Mouse (Mus musculus) layer of hippocampus, postnatal 14 days (tissue): ENCODE measurements around the gene Ttll3. TPM values are rescaled to one million over a fixed set of nuclear protein-coding genes. Genes with fewer than 3 reads are reported as not detected.

ENCODE experiments used
- DNase-seq, 2 experiments: peaks; one replicate each; pipeline ENCODE4 v3.0.0; 2021 to 2022; ENCODE audit warnings: low spot score in 2 of 2, mixed read lengths in 1 of 2
- long read RNA-seq, 2 experiments: library from polyadenylated mRNA; stranded (forward); transcript quantifications; one replicate each; pipeline ENCODE4 v2.0.0; 2021
- total RNA-seq, 2 experiments: library from RNA; stranded (reverse); gene quantifications; 2 replicates each; pipeline ENCODE4 v1.2.3; 2021

The Ttll3 gene
- total RNA-seq: 10 to 100 TPM; 11.7 to 13.7 TPM
- long read RNA-seq, experiment 1, partial matches to known transcripts: 0 of 3 reads
- long read RNA-seq, experiment 1, other reads (novel, unspliced or antisense): 3 of 3 reads
- long read RNA-seq, experiment 2, partial matches to known transcripts: 2 of 2 reads
- long read RNA-seq, experiment 2, other reads (novel, unspliced or antisense): 0 of 2 reads

DNA sequence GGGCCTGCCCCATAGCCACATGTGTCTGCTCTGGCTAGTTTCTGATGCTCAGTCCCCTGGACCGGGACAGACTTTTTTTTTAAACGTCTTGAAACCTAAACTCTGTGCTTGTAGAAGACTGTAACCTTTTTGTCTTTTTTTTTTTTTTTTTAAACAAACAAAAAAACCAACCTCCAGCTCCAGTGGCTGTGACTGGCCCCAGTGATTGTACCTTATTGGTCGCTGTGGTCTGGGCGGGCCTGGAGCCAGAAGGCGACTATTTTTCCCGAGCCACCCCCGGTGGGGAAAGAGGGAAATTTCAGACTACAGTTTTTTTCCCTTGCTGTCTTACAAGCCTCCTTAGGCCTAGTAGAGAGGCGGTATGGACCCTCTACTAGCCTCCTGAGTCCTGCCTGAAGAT is at the start of gene Ttll3:
Gene Ttll3 (plus strand): TSS at position 301 of the 400 bp plus-strand sequence.
- no peak for DNase-seq

DNA sequence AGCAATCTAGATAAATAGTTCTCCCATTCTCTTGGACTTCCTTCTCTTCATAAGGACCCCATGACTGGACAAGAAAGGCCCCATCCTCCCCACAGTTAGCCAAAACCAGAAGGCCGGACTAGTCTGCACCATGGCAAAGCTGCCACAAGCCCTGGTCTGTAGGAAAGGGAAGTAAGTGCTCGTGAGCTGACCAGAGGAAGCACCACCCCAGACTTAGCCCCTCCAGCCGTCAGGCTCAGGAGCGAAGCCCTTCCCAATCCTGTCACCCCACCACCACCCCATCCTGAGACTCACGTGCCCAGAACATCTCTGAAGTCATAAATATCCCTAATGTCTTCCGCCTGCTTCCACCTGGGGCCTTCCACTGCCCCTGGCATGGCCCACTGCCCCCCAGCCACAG is 47.5 kb upstream of the Ttll3 start:
- DNase-seq: no peak

DNA sequence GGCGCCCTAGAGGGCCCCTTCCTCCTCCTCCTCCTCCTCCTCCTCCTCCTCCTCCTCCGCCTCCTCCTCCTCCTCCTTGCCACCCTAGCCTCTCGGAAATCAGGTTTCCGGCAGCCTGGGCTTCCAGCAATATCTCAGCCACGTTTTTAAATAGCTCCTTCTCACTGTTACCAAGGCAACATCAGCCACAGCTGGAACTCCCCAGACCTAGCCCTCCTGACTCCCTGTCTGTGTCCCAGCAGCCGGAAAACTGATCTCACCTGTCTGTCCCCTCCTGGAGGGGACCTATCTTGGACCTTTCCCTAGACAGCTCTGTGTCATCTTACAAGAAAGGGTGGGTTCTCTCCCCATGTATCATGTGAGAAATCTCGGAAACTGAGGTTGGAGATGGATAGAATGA is 46.8 kb upstream of the Ttll3 start:
- no peak for DNase-seq

DNA sequence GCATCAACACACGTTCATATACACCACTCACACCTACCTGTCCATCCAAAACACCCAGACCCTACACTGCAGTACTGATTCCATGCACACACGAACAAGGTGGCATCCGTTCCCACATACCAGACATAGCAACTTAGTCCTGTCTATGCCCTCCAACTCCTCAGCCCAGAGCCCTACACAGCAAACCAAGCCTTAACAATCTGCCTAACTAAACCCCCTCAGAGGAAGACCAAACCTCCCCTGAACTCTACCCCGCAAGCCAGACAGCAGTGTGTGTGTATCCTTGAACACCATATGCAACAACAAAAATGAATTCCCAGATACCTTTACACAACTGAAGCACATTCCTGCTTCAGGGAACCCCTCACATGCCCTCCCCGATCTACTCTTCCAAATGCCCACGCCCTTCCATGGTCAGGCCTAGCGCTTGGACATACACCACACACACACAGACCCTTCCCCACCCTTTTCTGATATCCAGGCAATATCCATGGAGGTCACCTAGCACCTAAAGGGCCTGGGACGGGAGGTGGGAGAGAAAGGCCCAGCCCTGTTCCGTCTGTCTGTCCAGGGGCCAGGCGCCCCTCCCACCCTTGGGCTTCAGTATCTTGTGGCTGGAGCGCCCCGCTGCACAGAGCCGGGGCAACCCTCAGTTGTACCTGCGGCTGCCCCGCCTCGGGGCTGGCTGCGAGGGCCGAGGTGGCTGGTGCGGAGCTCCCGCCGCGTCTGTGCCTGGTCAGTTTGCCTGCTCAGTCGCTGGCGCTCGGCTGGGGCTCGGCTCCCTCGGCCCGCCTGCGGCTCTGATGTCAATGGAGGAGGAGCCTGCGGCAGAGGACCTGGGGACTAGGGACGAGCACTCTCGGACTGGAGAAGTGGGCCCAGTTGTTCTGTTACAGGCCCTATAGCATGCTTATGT is 45.6 kb upstream of the Ttll3 start, which contains the start of gene Camk1:
Gene Camk1 (minus strand): TSS at position 808 of the 916 bp plus-strand sequence.
- DNase-seq: peak; percentile 69 to 71

DNA sequence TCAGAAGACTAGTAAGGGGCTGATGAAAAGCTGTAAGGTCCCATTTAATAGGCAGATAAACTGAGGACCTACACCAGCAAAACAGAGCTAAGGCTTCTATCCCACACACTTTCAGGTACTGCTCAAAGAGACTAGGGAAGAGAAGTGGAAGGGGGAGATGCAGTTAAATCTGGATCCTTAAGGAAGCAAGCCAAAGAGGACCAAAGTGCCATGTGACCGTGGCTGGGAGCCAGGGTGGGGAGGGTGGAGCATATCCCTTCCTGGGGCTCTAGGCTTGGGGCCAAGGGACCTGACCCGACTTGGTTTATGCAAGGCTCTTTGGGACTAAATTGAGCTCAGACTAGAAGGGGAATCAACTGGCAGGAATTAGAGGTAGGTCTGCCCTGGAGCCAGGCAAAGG is 44.7 kb upstream of the Ttll3 start:
- no peak for DNase-seq

DNA sequence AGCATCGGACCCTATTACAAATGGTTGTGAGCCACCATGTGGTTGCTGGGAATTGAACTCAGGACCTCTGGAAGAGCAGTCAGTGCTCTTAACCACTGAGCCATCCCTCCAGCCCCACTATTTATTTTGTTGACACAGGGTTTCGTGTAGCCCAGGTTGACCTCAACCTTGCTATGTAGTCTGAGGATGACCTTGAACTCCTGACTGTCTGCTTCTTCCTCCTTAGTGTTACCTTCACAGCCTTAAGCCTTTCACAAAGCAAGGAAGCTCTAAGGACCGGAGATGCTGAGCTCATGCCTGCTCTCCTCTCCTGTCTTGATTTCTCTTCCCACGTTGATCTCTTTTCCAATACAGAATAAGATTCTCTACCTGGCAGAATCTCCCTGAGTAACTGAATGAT is 42.2 kb upstream of the Ttll3 start:
- DNase-seq: no peak

DNA sequence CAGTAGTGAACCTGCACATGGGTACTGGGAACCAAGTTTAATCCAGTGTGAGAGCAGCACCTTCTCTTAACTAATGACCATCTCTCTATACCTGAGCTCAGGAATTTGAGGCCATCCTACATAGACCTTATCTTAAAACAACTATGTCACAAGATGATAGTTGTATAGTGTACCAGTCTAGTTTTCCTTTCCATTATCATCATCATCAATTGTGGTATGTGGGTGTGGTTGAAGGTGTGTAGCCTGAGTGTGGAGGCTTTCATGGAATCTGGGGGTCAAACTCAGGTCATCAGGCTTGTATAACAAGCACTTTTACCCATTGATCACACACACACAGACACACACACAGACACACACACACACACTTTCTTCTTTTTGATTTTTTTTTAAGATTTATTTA is 38.5 kb upstream of the Ttll3 start:
- no peak for DNase-seq

DNA sequence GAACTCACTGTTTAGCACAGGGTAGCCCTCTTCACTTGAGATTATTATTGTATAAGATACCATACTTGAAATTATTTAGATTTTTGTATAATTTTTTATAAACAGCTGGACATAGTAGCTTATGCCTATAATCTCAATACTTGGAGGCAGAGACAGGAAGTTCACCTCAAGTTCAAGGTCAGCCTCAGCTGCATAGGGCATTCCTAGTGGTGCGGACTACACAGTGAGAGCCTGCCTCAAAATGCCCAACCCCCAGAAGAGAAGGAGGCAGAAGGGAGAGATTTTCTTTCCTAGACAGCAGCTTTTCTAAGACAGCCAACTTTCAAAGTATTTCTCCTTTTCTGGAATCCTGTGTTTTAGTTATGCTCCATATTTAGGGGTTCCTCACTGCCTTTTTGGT is 37.9 kb upstream of the Ttll3 start:
- no peak for DNase-seq

DNA sequence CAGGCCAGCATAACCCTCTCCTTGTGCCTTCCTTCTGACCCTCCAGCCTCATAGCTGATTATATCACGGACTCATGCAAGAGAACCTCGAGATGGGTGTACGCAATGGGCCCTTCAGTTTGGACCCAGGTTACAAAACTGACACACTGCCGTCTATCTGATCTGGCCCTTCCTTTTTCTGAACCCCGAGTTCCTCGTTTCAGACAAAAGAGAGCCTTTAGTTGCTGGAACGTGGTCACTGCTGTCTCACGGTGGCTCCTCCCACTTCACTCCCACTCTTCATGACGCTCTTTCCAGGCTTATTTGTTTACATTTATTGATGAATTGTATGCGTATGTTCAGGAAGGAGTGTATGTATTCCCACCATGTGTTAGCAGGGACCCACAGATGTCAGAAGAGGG is 37.4 kb upstream of the Ttll3 start:
- DNase-seq: no peak

DNA sequence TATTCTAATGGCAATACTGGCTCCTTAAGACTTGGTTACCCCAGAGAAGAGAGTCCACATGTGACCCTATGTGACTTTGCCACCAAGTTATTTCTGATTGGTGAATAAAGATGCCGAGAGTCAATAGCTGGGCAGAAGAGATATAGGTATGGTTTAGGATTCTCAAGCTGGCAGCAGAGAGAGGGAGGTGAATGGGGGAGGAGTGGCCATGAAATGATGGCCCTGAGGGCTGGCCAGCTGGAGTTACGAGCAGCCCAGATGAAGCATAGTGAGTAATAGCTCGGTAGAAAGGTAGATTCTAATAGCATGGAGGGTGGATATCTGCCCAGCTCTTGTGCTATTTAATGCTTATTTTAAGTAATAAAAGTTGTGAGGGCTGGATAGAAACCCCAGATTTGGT is 36.2 kb upstream of the Ttll3 start:
- DNase-seq: no peak

DNA sequence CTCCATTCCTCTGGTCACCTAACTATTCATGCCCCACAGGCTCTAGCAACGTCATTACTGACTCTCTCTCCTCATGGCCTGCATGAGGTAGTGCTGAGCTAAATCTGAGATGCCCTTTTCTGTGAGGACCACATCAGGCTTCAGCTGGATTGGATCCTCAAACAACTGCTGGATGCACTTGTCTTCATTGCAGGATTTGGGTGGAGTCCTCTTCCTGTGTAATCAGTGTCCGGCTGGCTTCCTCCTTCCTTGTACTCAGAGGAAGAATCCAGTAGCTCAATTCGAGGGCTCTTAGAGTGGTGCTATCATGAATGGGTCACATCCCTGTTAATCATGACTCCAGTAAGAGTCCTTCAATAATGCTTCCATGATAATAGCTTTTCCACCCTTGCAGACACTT is 35.4 kb upstream of the Ttll3 start:
- DNase-seq: no peak

DNA sequence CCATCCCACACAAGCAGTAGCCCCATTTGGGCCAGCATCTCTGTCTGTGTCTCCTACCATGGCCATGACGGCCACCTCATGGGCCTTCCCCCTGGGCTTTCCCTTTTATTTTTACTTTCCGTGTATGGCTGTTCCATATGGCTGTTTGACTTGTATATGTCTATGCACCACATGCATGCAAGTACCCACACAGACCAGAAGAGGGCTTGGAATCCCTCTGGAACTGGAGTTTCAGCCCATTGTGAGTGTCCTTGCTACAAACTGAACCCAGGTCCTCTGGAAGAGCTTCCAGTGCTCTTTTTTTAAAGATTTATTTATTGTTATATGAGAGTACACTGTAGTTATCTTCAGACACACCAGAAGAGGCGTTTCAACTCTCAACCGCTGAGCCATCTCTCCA is 27.6 kb upstream of the Ttll3 start:
- DNase-seq: no peak

DNA sequence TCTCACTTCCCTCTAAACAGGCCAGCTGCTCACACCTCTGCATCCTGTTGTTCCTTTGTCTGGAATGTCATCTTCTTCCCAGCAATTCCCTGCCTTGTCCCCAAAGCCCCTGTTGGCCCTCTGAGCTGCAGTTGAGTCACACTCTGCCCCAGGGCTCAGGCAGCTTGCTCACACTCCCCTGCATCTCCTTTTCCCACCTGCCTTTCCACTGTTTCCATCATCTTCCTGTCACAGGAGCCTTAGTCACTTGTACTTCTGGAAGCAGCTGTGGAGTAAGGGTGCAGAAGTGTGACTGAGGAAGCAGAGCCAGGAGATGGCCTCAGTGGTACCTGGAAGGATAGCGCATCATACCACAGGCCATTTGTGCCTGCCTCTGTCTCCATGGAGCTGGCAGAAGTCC is 26.8 kb upstream of the Ttll3 start:
- no peak for DNase-seq

DNA sequence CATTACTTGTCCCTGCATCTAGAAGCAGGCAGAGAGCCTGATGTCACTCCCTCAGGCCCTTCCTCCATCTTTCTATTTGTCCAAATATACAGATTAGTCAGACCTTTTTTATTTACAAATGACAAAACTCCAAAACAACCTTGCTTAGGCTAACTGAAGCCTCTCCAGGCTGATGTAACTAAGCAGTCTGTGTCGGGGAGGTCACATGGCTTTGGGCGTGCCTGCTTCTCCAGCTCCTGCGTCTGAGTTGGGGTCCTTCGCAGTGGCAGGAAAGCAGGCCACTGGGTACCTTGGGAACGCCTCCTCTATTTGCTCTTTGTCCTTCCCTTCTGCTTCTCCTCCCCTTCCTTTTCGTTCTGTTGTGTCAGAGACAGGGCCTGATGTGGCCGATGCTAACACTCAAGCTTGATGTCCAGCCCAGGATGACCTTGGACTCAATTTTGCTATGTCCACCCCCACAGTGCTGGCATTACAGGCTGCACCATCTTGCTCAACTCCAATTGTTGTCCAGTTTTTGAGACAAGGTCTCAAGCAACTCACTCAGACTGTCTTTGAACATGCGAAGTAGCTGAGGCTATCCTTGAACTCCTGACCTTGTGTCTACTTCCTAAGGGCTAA is 24.4 kb upstream of the Ttll3 start:
- no peak for DNase-seq

DNA sequence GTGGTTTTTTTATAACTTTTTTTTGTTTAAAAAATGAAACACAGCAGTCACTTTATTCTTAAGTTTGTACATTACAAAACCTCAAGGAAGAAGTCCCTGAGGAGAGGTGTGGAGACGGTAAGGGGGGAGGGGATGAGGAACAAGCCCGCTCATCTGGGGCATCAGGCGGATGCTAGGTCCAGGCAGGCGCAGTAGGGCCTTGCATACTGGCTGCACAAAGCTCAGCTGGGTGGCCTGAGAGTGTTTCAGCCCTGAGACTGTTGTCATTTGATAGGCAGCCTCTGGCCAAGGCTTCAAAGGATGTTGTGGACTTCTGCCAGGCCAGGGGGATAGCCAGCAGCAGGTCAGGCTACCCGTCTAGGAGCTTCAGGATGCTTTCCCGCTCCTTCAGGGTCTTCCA is 22.4 kb upstream of the Ttll3 start:
- DNase-seq: no peak

DNA sequence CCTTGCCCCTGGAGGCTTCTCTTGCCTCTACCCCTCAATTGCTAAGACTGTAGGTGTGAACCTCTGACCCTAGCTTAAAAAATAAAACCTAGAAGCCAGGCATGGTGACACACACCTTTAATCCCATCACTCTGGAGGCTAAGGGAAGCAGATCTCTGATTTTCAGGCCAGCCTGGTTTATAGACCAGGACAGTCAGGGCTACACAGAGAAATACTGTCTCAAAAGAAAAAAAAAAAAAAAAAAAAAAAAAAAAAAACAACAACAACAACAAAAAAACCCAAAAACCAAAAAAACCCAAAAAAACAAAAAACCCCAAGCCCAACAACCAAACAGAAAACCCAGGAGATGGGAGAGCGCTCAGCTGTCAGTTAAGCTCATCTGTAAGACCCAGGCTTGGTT is 21.5 kb upstream of the Ttll3 start:
- no peak for DNase-seq

DNA sequence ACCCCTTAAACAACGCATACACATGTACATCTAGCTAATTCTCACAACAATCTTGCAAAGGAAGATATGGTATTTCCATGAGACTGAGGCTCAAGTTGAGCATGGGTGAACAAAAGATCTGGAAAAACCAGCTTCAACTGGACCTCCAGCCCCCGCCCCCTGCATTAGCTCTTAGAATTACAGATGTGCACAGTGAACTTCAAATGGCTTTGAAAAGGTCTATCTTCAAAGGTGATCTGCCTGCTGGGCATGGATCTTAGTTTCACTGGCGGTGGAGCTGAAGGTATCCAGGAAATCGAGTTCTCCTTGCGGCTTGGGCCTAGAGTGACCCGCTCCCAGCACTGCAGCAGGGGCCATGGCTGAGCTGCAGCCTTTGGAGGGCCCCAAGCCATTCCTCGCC is 20.9 kb upstream of the Ttll3 start:
- DNase-seq: no peak

DNA sequence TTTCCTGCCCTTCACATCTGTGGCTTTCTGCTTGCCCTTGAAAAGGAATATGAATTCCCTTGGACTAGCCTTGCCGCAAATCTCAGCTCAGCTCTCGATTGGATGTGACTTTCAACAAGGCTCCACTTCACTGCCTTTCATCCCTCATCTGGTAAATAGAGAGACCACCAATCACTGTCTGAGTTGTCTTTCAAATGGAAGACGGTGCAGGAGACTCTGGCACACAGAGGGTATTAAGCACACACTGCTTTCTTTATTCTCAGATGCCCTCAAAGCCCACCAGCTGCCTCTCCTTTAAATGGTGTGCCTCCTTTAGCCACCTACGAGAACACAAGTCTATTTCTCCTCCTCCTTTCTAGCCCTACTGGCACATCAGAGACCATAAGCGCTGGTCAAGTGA is 20.5 kb upstream of the Ttll3 start:
- DNase-seq: no peak

DNA sequence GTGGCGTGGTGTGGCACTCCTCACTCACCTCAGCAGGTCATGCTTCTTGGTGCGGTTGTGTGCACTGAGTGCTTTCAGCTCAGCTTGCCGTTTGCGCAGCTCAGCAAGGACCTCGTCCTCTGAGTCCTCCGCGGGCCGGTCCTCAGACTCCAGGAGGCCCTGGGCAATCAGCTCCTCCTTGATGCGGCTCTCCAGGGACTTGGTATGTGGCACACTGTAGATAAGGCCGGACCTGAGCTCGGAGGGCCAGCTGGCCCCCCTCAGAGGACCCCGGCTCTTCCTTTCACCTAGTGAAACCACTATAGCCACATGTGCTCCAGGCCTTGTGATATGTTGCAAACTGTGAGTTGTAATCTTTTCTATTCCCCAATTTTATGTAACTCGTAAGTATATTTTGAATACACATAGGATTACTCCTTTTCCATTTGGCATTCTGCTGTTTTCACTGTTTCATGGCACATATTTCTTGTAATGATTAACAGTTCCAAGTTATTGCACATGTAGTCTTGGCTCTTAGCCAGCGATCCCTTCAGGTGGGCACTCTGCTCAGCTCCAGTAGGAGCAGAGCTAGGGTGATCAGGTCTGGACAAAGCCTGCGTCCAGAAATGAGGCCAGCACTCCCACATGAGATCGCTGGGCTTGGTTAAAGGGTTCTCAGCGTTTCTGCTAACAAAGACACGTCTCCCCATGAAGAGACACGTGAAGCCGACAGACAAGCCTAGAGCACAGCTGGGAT is 18.7 kb upstream of the Ttll3 start:
- DNase-seq: no peak

DNA sequence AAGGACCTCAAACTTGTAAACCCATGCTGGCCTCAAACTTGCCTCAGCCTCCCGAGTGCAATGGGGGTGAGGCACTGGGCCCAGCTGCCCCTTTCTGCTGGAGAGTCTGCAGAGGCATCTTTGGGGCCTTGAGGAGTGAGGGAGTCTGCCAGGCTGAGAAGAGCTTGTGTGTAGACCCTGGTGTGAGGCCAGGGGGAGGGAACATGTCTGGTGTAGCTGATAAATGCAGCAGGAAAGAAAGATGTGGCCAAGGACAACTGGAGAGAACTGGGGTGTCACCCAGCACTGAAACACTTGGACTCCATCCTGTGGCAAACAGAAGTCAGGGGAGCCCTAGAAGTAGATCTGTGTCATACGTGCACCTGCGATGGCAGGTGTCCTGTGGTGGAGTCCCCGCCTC is 15.6 kb upstream of the Ttll3 start:
- no peak for DNase-seq

DNA sequence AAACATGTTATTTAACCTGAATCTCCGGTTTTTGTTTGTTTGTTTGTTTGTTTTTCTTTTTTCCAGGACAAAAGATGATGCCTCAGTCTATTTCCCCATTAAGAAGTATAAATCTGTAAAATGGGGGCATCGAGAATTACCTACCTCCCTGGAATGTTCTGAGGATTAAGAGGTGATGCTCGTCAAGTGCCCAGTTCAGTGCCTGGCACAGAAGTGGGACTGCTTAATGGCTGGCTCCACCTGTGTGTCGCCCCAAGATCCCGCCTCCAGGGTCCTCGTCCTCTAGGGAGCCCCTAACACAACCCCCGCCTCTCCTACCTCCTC is 11.9 kb upstream of the Ttll3 start:
- DNase-seq: no peak
